Mouse (Mus musculus) gastrocnemius, postnatal 10 days (tissue): ENCODE results near the gene Opalin. TPM values are rescaled to one million over a fixed set of nuclear protein-coding genes. Genes with fewer than 3 reads are reported as not detected.
A peak's percentile ranks its signal among the peaks of the same experiment; 100 is the strongest.

Experiments used
- DNase-seq: peaks from one replicate; pipeline ENCODE4 v3.0.0; 2021; ENCODE audit warnings: mixed read lengths
- total RNA-seq, 2 experiments: library from RNA; stranded (reverse); gene quantifications; 2 replicates each; pipeline ENCODE4 v1.2.3; 2021

Gene Opalin
- total RNA-seq, 2 experiments from 2014 or later, result not detected

GRCm38 (mm10) chr19:41071500-41071899 is 5.4 kb downstream of the Opalin start:
- peak; percentile 92 for DNase-seq

- no peak for DNase-seq
Measured at GRCm38 (mm10) chr19:41054702-41055101, 22.2 kb downstream of the Opalin start.

- DNase-seq, result peak; percentile 22
Measured at GRCm38 (mm10) chr19:41053530-41053929, 23.4 kb downstream of the Opalin start.

- DNase-seq, result no peak
Measured at GRCm38 (mm10) chr19:41052247-41052646, 24.7 kb downstream of the Opalin start.

- DNase-seq, result no peak
Measured at GRCm38 (mm10) chr19:41051714-41052113, 25.2 kb downstream of the Opalin start.

- no peak for DNase-seq
Measured at GRCm38 (mm10) chr19:41048187-41048559, 28.7 kb downstream of the Opalin start.

GRCm38 (mm10) chr19:41047437-41048186 is 29.3 kb downstream of the Opalin start:
- DNase-seq, result no peak

- DNase-seq, result no peak
Measured at GRCm38 (mm10) chr19:41045091-41045770, 31.7 kb downstream of the Opalin start.

- DNase-seq, result no peak
Measured at GRCm38 (mm10) chr19:41039110-41039509, 37.8 kb downstream of the Opalin start.

GRCm38 (mm10) chr19:41035809-41036551 is 40.9 kb downstream of the Opalin start:
- DNase-seq, result no peak

- no peak for DNase-seq
Measured at GRCm38 (mm10) chr19:41031869-41032268, 45.0 kb downstream of the Opalin start.

GRCm38 (mm10) chr19:41031009-41031408 is 45.9 kb downstream of the Opalin start:
- no peak for DNase-seq

- no peak for DNase-seq
Measured at GRCm38 (mm10) chr19:41030161-41030560, 46.8 kb downstream of the Opalin start.

- DNase-seq, result no peak
Measured at GRCm38 (mm10) chr19:41029219-41029618, 47.7 kb downstream of the Opalin start, which contains the start of gene Dntt. TSS of gene Dntt (plus strand) at chr19:41029275.

- DNase-seq, result no peak
Measured at GRCm38 (mm10) chr19:41027601-41028000, 49.3 kb downstream of the Opalin start.

- no peak for DNase-seq
Measured at GRCm38 (mm10) chr19:41027024-41027423, 49.9 kb downstream of the Opalin start.

- DNase-seq, result no peak
Measured at GRCm38 (mm10) chr19:41026551-41026950, 50.4 kb downstream of the Opalin start.

GRCm38 (mm10) chr19:41022244-41022643 is 54.7 kb downstream of the Opalin start:
- DNase-seq, result no peak

GRCm38 (mm10) chr19:41020537-41020936 is 56.4 kb downstream of the Opalin start:
- DNase-seq, result no peak

GRCm38 (mm10) chr19:41019164-41019675 is 57.7 kb downstream of the Opalin start:
- no peak for DNase-seq

- peak; percentile 32 for DNase-seq
Measured at GRCm38 (mm10) chr19:41015951-41016716, 60.8 kb downstream of the Opalin start.

- DNase-seq, result no peak
Measured at GRCm38 (mm10) chr19:41014003-41014402, 62.9 kb downstream of the Opalin start.
